Mouse (Mus musculus) left cerebral cortex, postnatal 4 days (tissue): ENCODE measurements around the gene Heatr9. TPM values are rescaled to one million over a fixed set of nuclear protein-coding genes. Genes with fewer than 3 reads are reported as not detected.

Experiments
- total RNA-seq, 2 experiments: library from RNA; stranded (reverse); gene quantifications; 2 replicates each; pipeline ENCODE4 v1.2.3; 2021

Heatr9 gene
- total RNA-seq, 2 experiments from 2014 or later = not detected

Other genes starting within 250 kb of the Heatr9 start
- not detected for gene Slfn14, start 235.4 kb downstream of the Heatr9 start, total RNA-seq
- gene Ap2b1, start 223.2 kb downstream of the Heatr9 start, total RNA-seq = 100 to 1,000 TPM; 283 to 311 TPM
- 10 to 100 TPM; 12.1 to 17.5 TPM for gene Pex12, start 219.6 kb downstream of the Heatr9 start, total RNA-seq
- gene Rasl10b, start 113.0 kb downstream of the Heatr9 start, total RNA-seq = 100 to 1,000 TPM; 121 to 122 TPM
- gene Gas2l2, start 92.7 kb downstream of the Heatr9 start, total RNA-seq = under 1 TPM; 0.48 to 0.74 TPM
- gene 1700020L24Rik, start 84.5 kb downstream of the Heatr9 start, total RNA-seq = under 1 TPM in 1 of 2 experiments, not detected in 1; 0.50 TPM
- 1 to 10 TPM; 4.3 to 5.1 TPM for gene Mmp28, start 59.1 kb downstream of the Heatr9 start, total RNA-seq
- gene Taf15, start 49.1 kb downstream of the Heatr9 start, total RNA-seq = 10 to 100 TPM; 88.1 to 90.1 TPM
- gene Ccl5, start 8.3 kb upstream of the Heatr9 start, total RNA-seq = not detected
- 1 to 10 TPM; 1.3 to 2.0 TPM for gene Ccl9, start 56.5 kb upstream of the Heatr9 start, total RNA-seq
- gene Ccl6, start 70.9 kb upstream of the Heatr9 start, total RNA-seq = 1 to 10 TPM; 1.4 to 1.6 TPM
- gene Rpl9-ps1, start 123.4 kb upstream of the Heatr9 start, total RNA-seq = not detected
- gene Ccl3, start 127.2 kb upstream of the Heatr9 start, total RNA-seq = under 1 TPM in 1 of 2 experiments, not detected in 1; 0.64 TPM
- not detected for gene Ccl4, start 140.4 kb upstream of the Heatr9 start, total RNA-seq
- not detected for gene Wfdc17, start 181.8 kb upstream of the Heatr9 start, total RNA-seq
- gene Wfdc18, start 186.8 kb upstream of the Heatr9 start, total RNA-seq = not detected
- not detected for gene Wfdc21, start 224.8 kb upstream of the Heatr9 start, total RNA-seq
- 10 to 100 TPM; 27.3 to 28.3 TPM for gene Heatr6, start 231.5 kb upstream of the Heatr9 start, total RNA-seq